Mouse (Mus musculus): ENCODE results near the gene Fut7. TPM values are rescaled to one million over a fixed set of nuclear protein-coding genes. Genes with fewer than 3 reads are reported as not detected.
A peak's percentile ranks its signal among the peaks of the same experiment; 100 is the strongest.

The Fut7 gene
- polyA plus RNA-seq, 1 experiment from 2014 or later, result 0.27 TPM

DNA sequence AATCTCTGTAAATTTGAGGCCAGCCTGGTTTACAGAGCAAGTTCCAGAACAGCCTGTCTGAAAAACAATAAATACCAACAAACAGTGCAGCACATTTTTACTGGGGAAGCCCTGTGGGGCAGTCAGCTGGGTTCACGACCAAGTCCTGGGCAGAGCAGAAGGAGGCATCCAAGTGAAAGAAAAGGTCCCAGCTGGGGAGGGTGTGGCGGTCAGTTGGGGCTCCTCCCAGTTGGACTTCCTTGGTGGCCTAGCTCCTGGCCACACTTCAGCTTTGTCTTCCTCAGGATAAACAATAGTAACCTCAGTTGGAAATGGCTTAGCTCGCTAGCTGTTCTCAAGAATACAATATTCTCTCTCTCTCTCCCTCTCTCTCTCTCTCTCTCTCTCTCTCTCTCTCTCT is 5.6 kb upstream of the Fut7 start:
- Histone ChIP-seq H3K27me3 (replicated peaks; ENCODE audit: control insufficient read depth, insufficient read depth, low read length) (no peaks in the 10 kb centered on the region), H3K9ac (ENCODE audit: low read depth, low read length) (no peak overlapping the region), H3K36me3 (ENCODE audit: control insufficient read depth, insufficient read depth) (no peaks in the 10 kb centered on the region), H3K9me3 (ENCODE audit: control insufficient read depth) (no peaks in the 10 kb centered on the region), H3K27ac (ENCODE audit: low read depth, low read length) (no peak overlapping the region), H3K4me2 (replicated peaks; ENCODE audit: low read depth) (no peak overlapping the region), H3K4me3 (ENCODE audit: low read depth, low read length) (no peak overlapping the region), H3K4me1 (replicated peaks; ENCODE audit: control insufficient read depth, insufficient read depth, low read length) (no peaks in the 10 kb centered on the region)
- 37% methylated on average over 3 of the region's 3 CpGs for WGBS
- TF ChIP-seq CTCF (IDR thresholded peaks at IDR 0.05; ENCODE audit: low read depth), result no peak
- ATAC-seq, result no peak

DNA sequence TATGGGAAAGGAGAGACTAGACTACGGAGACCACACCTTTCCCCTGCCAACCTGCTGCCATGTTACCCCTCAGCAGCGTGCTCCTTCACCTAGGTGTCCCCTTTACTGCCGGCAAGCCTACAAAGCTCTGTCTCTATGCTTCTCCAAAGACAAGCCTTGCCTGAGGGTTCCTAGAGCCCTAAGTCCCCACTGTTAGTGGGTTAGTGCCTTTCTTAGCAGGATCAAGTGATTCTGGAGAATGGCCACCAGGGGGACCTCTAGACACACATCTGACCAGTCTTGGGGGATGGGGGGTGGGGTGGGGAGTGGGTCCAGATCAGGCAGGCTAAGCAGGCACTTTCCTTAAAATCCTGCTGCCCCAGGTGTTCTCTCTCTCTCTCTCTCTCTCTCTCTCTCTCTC is 1.2 kb upstream of the Fut7 start:
- H3K27me3 ChIP-seq (replicated peaks; ENCODE audit: control insufficient read depth, insufficient read depth, low read length), result peaks cover 9% of the 10 kb centered on the region; the same call in 1 of the 2 replicates
- peak; percentile 78 for TF ChIP-seq CTCF (IDR thresholded peaks at IDR 0.05; ENCODE audit: low read depth)
- no peak overlapping the region for H3K4me2 ChIP-seq (replicated peaks; ENCODE audit: low read depth)
- H3K27ac ChIP-seq (ENCODE audit: low read depth, low read length), result no peak overlapping the region
- no peak for ATAC-seq
- no peak overlapping the region for H3K9ac ChIP-seq (ENCODE audit: low read depth, low read length)
- H3K4me3 ChIP-seq (ENCODE audit: low read depth, low read length), result no peak overlapping the region
- H3K9me3 ChIP-seq (ENCODE audit: control insufficient read depth), result no peaks in the 10 kb centered on the region
- H3K36me3 ChIP-seq (ENCODE audit: control insufficient read depth, insufficient read depth), result no peaks in the 10 kb centered on the region
- 0 out of 2 replicates have a peak, but pooled peaks cover 2% of the 10 kb centered on the region for H3K4me1 ChIP-seq (replicated peaks; ENCODE audit: control insufficient read depth, insufficient read depth, low read length)
- WGBS, result 26% methylated on average over 3 of the region's 3 CpGs

DNA sequence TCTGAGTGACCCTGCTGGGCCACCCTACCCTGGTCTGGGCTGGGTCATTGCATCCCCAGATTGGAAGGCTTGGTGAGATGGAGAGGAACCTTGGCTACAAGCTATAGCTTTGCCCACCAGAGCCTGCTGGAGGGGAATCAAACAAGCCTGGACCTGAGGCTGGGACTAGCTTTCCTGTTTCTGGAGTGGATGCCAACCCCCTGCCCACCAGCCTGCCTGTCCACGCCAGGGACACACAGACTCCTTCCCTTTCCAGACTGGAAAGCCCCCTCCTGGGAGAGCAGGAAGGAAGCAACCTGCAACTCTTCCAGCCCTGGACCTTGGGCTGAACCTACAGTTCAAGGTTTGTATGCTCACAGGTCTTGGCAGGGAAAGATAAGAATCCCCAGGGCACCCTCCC is 559 bp downstream of the Fut7 start:
- ATAC-seq, result no peak
- Histone ChIP-seq H3K27ac (ENCODE audit: low read depth, low read length) (no peak overlapping the region), H3K4me3 (ENCODE audit: low read depth, low read length) (no peak overlapping the region), H3K4me2 (replicated peaks; ENCODE audit: low read depth) (no peak overlapping the region), H3K4me1 (replicated peaks; ENCODE audit: control insufficient read depth, insufficient read depth, low read length) (peaks cover 2% of the 10 kb centered on the region; the same call in 1 of the 2 replicates), H3K9ac (ENCODE audit: low read depth, low read length) (no peak overlapping the region), H3K27me3 (replicated peaks; ENCODE audit: control insufficient read depth, insufficient read depth, low read length) (peaks cover 9% of the 10 kb centered on the region; the same call in 1 of the 2 replicates), H3K36me3 (ENCODE audit: control insufficient read depth, insufficient read depth) (no peaks in the 10 kb centered on the region), H3K9me3 (ENCODE audit: control insufficient read depth) (no peaks in the 10 kb centered on the region)
- TF ChIP-seq CTCF (IDR thresholded peaks at IDR 0.05; ENCODE audit: low read depth), result no peak
- 61% methylated on average over 1 of the region's 1 CpGs for WGBS

DNA sequence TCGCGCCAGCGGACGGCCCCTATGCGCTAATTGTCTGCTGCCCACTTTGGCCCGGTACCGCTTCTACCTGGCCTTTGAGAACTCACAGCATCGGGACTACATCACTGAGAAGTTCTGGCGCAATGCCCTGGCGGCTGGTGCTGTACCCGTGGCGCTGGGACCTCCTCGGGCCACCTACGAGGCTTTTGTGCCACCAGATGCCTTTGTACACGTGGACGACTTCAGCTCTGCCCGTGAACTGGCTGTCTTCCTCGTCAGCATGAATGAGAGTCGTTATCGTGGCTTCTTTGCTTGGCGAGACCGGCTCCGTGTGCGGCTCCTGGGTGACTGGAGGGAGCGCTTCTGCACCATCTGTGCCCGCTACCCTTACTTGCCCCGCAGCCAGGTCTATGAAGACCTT is 2.4 kb downstream of the Fut7 start:
- H3K27ac ChIP-seq (ENCODE audit: low read depth, low read length), result no peak overlapping the region
- ATAC-seq, result no peak
- H3K36me3 ChIP-seq (ENCODE audit: control insufficient read depth, insufficient read depth), result no peaks in the 10 kb centered on the region
- H3K4me1 ChIP-seq (replicated peaks; ENCODE audit: control insufficient read depth, insufficient read depth, low read length), result peaks cover 2% of the 10 kb centered on the region; the same call in 1 of the 2 replicates
- H3K4me2 ChIP-seq (replicated peaks; ENCODE audit: low read depth), result no peak overlapping the region
- TF ChIP-seq CTCF (IDR thresholded peaks at IDR 0.05; ENCODE audit: low read depth), result no peak
- H3K9ac ChIP-seq (ENCODE audit: low read depth, low read length), result no peak overlapping the region
- H3K9me3 ChIP-seq (ENCODE audit: control insufficient read depth), result no peaks in the 10 kb centered on the region
- peaks cover 9% of the 10 kb centered on the region; the same call in 1 of the 2 replicates for H3K27me3 ChIP-seq (replicated peaks; ENCODE audit: control insufficient read depth, insufficient read depth, low read length)
- 53% methylated on average over 27 of the region's 27 CpGs for WGBS
- no peak overlapping the region for H3K4me3 ChIP-seq (ENCODE audit: low read depth, low read length)

DNA sequence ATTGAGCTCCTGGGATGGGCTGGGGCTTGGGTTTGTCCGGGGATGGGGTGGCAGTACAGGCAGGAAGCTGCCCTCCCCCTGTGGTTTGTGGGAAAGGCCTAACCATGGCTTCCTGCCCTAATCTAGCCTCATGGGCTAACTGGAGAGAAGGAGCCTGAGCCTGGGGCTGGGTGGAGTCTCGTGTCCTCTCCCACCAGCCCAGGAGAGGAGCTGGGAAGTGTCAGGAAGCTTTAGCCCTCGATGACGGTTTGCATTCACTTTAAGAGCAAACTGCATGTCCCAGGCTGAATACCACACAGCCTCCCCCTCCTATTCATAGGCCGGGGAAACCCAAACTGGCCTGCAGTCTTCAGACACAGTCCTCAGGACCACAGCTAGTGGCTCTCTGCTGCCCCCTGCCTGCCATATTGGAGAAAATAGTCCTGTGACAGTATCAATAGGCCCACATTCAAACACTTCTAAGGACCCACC is 3.7 kb downstream of the Fut7 start:
- peaks cover 9% of the 10 kb centered on the region; the same call in 1 of the 2 replicates for H3K27me3 ChIP-seq (replicated peaks; ENCODE audit: control insufficient read depth, insufficient read depth, low read length)
- ATAC-seq, result no peak
- no peak overlapping the region for H3K4me2 ChIP-seq (replicated peaks; ENCODE audit: low read depth)
- H3K9me3 ChIP-seq (ENCODE audit: control insufficient read depth), result no peaks in the 10 kb centered on the region
- no peaks in the 10 kb centered on the region for H3K36me3 ChIP-seq (ENCODE audit: control insufficient read depth, insufficient read depth)
- peaks cover 2% of the 10 kb centered on the region; the same call in 1 of the 2 replicates for H3K4me1 ChIP-seq (replicated peaks; ENCODE audit: control insufficient read depth, insufficient read depth, low read length)
- H3K27ac ChIP-seq (ENCODE audit: low read depth, low read length), result no peak overlapping the region
- no peak overlapping the region for H3K4me3 ChIP-seq (ENCODE audit: low read depth, low read length)
- TF ChIP-seq CTCF (IDR thresholded peaks at IDR 0.05; ENCODE audit: low read depth), result peak; percentile 97
- 43% methylated on average over 5 of the region's 5 CpGs for WGBS
- H3K9ac ChIP-seq (ENCODE audit: low read depth, low read length), result no peak overlapping the region

DNA sequence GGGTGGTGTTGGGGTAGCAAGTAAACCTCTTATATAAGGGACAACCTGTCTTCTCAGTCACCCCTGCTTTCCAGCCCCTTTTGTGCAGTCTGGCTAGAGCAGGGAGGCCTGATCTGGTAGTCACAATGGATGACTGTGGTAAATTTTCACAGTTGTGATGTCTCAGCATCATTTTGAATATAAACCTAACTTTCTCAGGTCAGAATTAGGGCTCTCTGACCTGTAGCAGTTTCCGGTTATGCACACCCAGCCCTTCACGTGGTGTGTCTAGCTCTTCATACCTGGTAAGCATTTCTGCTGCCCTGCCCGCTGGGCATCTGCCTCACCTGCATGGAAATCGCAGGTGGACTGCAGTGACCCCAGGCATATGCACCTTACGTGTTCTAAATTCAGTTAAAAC is 4.2 kb downstream of the Fut7 start:
- H3K27me3 ChIP-seq (replicated peaks; ENCODE audit: control insufficient read depth, insufficient read depth, low read length), result peaks cover 9% of the 10 kb centered on the region; the same call in 1 of the 2 replicates
- no peak overlapping the region for H3K9ac ChIP-seq (ENCODE audit: low read depth, low read length)
- no peak overlapping the region for H3K27ac ChIP-seq (ENCODE audit: low read depth, low read length)
- 91% methylated on average over 5 of the region's 5 CpGs for WGBS
- no peak for TF ChIP-seq CTCF (IDR thresholded peaks at IDR 0.05; ENCODE audit: low read depth)
- H3K36me3 ChIP-seq (ENCODE audit: control insufficient read depth, insufficient read depth), result no peaks in the 10 kb centered on the region
- H3K4me2 ChIP-seq (replicated peaks; ENCODE audit: low read depth), result no peak overlapping the region
- H3K4me3 ChIP-seq (ENCODE audit: low read depth, low read length), result no peak overlapping the region
- no peak for ATAC-seq
- H3K9me3 ChIP-seq (ENCODE audit: control insufficient read depth), result no peaks in the 10 kb centered on the region
- peaks cover 2% of the 10 kb centered on the region; the same call in 1 of the 2 replicates for H3K4me1 ChIP-seq (replicated peaks; ENCODE audit: control insufficient read depth, insufficient read depth, low read length)
